Mouse (Mus musculus): ENCODE data around the gene Mettl18. TPM values are rescaled to one million over a fixed set of nuclear protein-coding genes. Genes with fewer than 3 reads are reported as not detected.

Gene Mettl18
- polyA plus RNA-seq, 1 experiment from 2014 or later, result 6.4 TPM

Other genes starting within 250 kb of the Mettl18 start
- 22.3 and 23.9 TPM in 2 replicates for gene Kifap3, start 215.3 kb upstream of the Mettl18 start, polyA plus RNA-seq (2016; fragmentation: Nextera tagmentation; extraction: Ambion mirVana)
- gene Scyl3, start 65.8 kb upstream of the Mettl18 start, polyA plus RNA-seq (2016; fragmentation: Nextera tagmentation; extraction: Ambion mirVana), result 16.0 and 17.1 TPM in 2 replicates
- 18.9 and 19.2 TPM in 2 replicates for gene BC055324, start 93 bp upstream of the Mettl18 start, polyA plus RNA-seq (2016; fragmentation: Nextera tagmentation; extraction: Ambion mirVana)
- 0.37 and 0.46 TPM in 2 replicates for gene Sele, start 53.3 kb downstream of the Mettl18 start, polyA plus RNA-seq (2016; fragmentation: Nextera tagmentation; extraction: Ambion mirVana)
- not detected in 2 replicates for gene Sell, start 67.1 kb downstream of the Mettl18 start, polyA plus RNA-seq (2016; fragmentation: Nextera tagmentation; extraction: Ambion mirVana)
- 0.06 TPM in 1 of 2 replicates, not detected in the other for gene Selp, start 120.4 kb downstream of the Mettl18 start, polyA plus RNA-seq (2016; fragmentation: Nextera tagmentation; extraction: Ambion mirVana)
- gene F5, start 156.9 kb downstream of the Mettl18 start, polyA plus RNA-seq (2016; fragmentation: Nextera tagmentation; extraction: Ambion mirVana), result 0.55 and 0.87 TPM in 2 replicates

Measured in heart, embryonic 12.5 days (tissue).